Mouse (Mus musculus) thymus, adult 2 months (tissue): ENCODE measurements around the gene Cldn14.

Experiments
- CTCF ChIP-seq: fragments of 200-500 bp; IDR thresholded peaks from 2 replicates; pipeline ENCODE4 v1.5.1; 2012; ENCODE audit warnings: mild to moderate bottlenecking, control low read depth, low read length, moderate library complexity, borderline replicate concordance; ENCODE audit not compliant: control insufficient read depth, poor library complexity, insufficient read depth; ENCODE audit errors: extremely low read depth
- POLR2A ChIP-seq: fragments of 200-500 bp; IDR thresholded peaks from 2 replicates; pipeline ENCODE4 v1.6.1; 2012; ENCODE audit warnings: mild to moderate bottlenecking, low read length, control low read depth, moderate library complexity; ENCODE audit not compliant: control insufficient read depth, poor library complexity, insufficient read depth; ENCODE audit errors: extremely low read depth

- TF ChIP-seq POLR2A, result no peak
- TF ChIP-seq CTCF, result no peak
These were observed 90.0 kb downstream of the Cldn14 start for GRCm38 (mm10) chr16:93918679-93919060.
